Mouse (Mus musculus): ENCODE results near the gene Cfap97. TPM values are rescaled to one million over a fixed set of nuclear protein-coding genes. Genes with fewer than 3 reads are reported as not detected.
"Not testable (repeated sequence)": the region's sequence is repeated elsewhere in the genome, so short reads cannot be mapped to it uniquely, and the experiment has no call there.

Cfap97 gene
- polyA plus RNA-seq, 1 experiment from 2014 or later: 21.3 TPM

- Histone ChIP-seq H3K9ac (peak within 1 kb of the TSS; percentile 97), H3K9me3 (no peaks in the 10 kb centered on the region), H3K4me2 (peak within 1 kb of the TSS; percentile 92), H3K27me3 (no peaks in the 10 kb centered on the region), H3K4me1 (replicated peaks) (peaks cover 53% of the 10 kb centered on the region), H3K36me3 (peaks cover 34% of the 10 kb centered on the region), H3K27ac (replicated peaks) (peak within 1 kb of the TSS; percentile 99), H3K4me3 (peak within 1 kb of the TSS; percentile 92)
- under 1% methylated on average over 77 of the region's 84 CpGs for WGBS
- ATAC-seq (ENCODE audit: low FRiP score, low read depth): peak; percentile 98
These were observed 59.1 kb downstream of the Cfap97 start, which contains the start of gene Slc25a4 for GRCm38 (mm10) chr8:46210404-46211315. Slc25a4 (minus strand) TSS chr8:46211284.

DNA sequence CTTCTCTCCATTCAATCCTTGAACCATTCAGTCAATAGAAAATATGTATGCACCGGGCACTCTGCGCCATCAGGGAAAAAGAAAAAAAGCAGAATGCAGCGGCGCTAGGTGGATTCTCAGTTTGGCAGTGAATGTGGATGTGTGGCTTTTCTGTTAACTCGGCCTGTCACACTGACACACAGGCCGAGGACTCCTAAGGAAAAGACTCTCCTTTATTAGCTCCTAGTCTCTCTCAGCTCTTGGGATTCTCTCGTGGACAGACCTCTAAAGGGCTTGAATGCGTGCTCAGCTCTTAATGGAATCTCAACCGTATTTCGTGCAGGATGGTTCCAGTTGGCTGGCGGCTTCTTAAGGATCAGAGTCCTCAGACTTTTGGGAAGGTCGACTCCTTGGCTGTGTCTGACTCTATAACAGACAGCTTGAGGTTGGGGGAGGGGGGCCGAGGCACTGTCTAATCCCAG, 60.1 kb downstream of the Cfap97 start:
- Histone ChIP-seq H3K4me1 (replicated peaks) (peaks cover 49% of the 10 kb centered on the region), H3K9me3 (no peaks in the 10 kb centered on the region), H3K27ac (replicated peaks) (peak overlapping the region; percentile 99), H3K36me3 (peaks cover 25% of the 10 kb centered on the region), H3K9ac (peak overlapping the region; percentile 97), H3K4me2 (peak overlapping the region; percentile 92), H3K27me3 (no peaks in the 10 kb centered on the region), H3K4me3 (peak overlapping the region; percentile 92)
- WGBS: 4% methylated on average over 13 of the region's 13 CpGs
- ATAC-seq (ENCODE audit: low FRiP score, low read depth): no peak

DNA sequence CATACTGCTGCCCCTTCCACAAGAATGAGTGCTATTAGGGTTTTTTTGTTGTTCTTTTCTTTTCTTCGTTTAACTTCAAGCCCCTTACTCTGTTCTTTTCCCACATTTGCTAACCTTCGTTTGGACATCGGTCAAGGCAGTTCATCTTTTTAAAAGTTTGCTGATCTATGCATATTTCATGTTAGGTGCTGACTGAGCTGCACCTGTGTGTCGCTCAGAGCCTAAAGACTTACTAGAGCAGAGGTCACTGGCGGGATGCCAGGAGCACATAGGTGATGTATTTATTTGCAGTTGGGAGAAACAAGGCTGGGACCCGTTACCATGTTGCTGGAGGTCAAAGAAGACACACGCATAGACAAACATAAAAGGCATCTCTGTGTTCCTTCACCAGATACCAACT, 60.6 kb downstream of the Cfap97 start:
- peak overlapping the region; percentile 97; the same call in 1 of the 2 replicates for H3K9ac ChIP-seq
- ATAC-seq (ENCODE audit: low FRiP score, low read depth): no peak
- H3K4me2 ChIP-seq: no peak overlapping the region
- H3K4me3 ChIP-seq: no peak overlapping the region
- H3K9me3 ChIP-seq: no peaks in the 10 kb centered on the region
- H3K36me3 ChIP-seq: peaks cover 21% of the 10 kb centered on the region
- WGBS: 45% methylated on average over 7 of the region's 7 CpGs
- H3K4me1 ChIP-seq (replicated peaks): peaks cover 50% of the 10 kb centered on the region
- H3K27me3 ChIP-seq: no peaks in the 10 kb centered on the region
- H3K27ac ChIP-seq (replicated peaks): no peak overlapping the region

GRCm38 (mm10) chr8:46213971-46214480, 62.5 kb downstream of the Cfap97 start:
- no peak overlapping the region for H3K4me2 ChIP-seq
- 13% methylated on average over 2 of the region's 2 CpGs for WGBS
- H3K9me3 ChIP-seq: no peaks in the 10 kb centered on the region
- H3K4me3 ChIP-seq: no peak overlapping the region
- no peak overlapping the region for H3K27ac ChIP-seq (replicated peaks)
- peaks cover 3% of the 10 kb centered on the region; the same call in 1 of the 2 replicates for H3K36me3 ChIP-seq
- H3K27me3 ChIP-seq: no peaks in the 10 kb centered on the region
- H3K4me1 ChIP-seq (replicated peaks): peaks cover 34% of the 10 kb centered on the region
- ATAC-seq (ENCODE audit: low FRiP score, low read depth): no peak
- no peak overlapping the region for H3K9ac ChIP-seq

DNA sequence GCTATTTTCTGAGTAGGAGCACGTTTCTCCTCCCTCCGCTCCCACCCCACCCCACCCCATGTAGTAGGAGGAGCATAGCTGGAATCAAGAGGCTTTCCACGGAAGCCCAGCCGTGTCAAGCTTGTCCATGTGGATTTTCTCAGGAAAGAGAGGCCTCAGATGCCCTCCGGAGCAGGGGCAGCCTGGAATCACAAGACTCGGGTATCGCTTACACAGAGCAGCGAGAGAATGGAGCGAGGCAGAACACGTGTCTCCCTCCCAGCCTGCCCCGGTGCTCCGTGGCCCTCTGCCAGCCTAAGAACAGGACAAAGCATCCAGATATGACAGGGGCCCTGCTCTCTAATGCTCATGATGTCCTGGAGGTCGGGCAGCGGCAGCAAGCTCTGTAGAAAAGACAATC, 65.3 kb downstream of the Cfap97 start:
- H3K36me3 ChIP-seq: no peaks in the 10 kb centered on the region
- peak; percentile 87 for ATAC-seq (ENCODE audit: low FRiP score, low read depth)
- H3K4me3 ChIP-seq: peak overlapping the region; percentile 43
- H3K27ac ChIP-seq (replicated peaks): peak overlapping the region; percentile 83
- H3K9ac ChIP-seq: peak overlapping the region; percentile 58
- peaks cover 13% of the 10 kb centered on the region for H3K4me1 ChIP-seq (replicated peaks)
- no peaks in the 10 kb centered on the region for H3K9me3 ChIP-seq
- H3K4me2 ChIP-seq: peak overlapping the region; percentile 79
- under 1% methylated on average over 14 of the region's 14 CpGs for WGBS
- H3K27me3 ChIP-seq: no peaks in the 10 kb centered on the region

- H3K4me1 ChIP-seq (replicated peaks): peaks cover 6% of the 10 kb centered on the region
- H3K27me3 ChIP-seq: no peaks in the 10 kb centered on the region
- no peaks in the 10 kb centered on the region for H3K36me3 ChIP-seq
- no peak overlapping the region for H3K27ac ChIP-seq (replicated peaks)
- 71% methylated on average over 3 of the region's 3 CpGs for WGBS
- no peaks in the 10 kb centered on the region for H3K9me3 ChIP-seq
- ATAC-seq (ENCODE audit: low FRiP score, low read depth): no peak
- H3K9ac ChIP-seq: no peak overlapping the region
- no peak overlapping the region for H3K4me3 ChIP-seq
- no peak overlapping the region for H3K4me2 ChIP-seq
These were observed 69.0 kb downstream of the Cfap97 start for GRCm38 (mm10) chr8:46220566-46220965.

- no peak for ATAC-seq (ENCODE audit: low FRiP score, low read depth)
- H3K4me2 ChIP-seq: no peak overlapping the region
- no peak overlapping the region for H3K27ac ChIP-seq (replicated peaks)
- no peaks in the 10 kb centered on the region for H3K36me3 ChIP-seq
- whole genome bisulfite sequencing: 76% methylated on average over 3 of the region's 3 CpGs
- H3K4me3 ChIP-seq: no peak overlapping the region
- no peaks in the 10 kb centered on the region for H3K4me1 ChIP-seq (replicated peaks)
- H3K27me3 ChIP-seq: no peaks in the 10 kb centered on the region
- no peak overlapping the region for H3K9ac ChIP-seq
- no peaks in the 10 kb centered on the region for H3K9me3 ChIP-seq
These were observed 73.9 kb downstream of the Cfap97 start for GRCm38 (mm10) chr8:46225501-46225900.

DNA sequence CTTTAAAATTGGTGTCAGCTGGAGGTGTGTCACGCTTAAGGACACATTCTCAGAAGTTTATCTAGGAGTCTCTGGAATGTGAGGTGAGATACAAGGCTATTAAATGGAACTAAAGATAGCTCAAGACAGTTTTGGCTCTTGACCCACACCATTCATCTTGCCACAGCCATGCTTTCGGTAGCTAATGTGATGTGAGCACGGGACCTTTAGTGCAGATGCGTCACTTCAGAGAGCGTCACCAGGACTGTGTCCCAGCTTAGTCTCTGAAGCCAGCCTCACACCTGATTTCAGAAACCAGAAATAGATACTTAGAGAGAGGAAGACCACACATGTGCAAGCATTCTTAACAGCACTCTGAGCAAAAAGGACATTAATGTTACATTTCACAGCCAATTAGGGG, 75.1 kb downstream of the Cfap97 start:
- Histone ChIP-seq H3K4me3 (no peak overlapping the region), H3K4me2 (no peak overlapping the region), H3K9ac (no peak overlapping the region), H3K36me3 (no peaks in the 10 kb centered on the region), H3K4me1 (replicated peaks) (no peaks in the 10 kb centered on the region), H3K9me3 (no peaks in the 10 kb centered on the region), H3K27me3 (no peaks in the 10 kb centered on the region), H3K27ac (replicated peaks) (no peak overlapping the region)
- ATAC-seq (ENCODE audit: low FRiP score, low read depth): no peak
- WGBS: 85% methylated on average over 5 of the region's 5 CpGs

DNA sequence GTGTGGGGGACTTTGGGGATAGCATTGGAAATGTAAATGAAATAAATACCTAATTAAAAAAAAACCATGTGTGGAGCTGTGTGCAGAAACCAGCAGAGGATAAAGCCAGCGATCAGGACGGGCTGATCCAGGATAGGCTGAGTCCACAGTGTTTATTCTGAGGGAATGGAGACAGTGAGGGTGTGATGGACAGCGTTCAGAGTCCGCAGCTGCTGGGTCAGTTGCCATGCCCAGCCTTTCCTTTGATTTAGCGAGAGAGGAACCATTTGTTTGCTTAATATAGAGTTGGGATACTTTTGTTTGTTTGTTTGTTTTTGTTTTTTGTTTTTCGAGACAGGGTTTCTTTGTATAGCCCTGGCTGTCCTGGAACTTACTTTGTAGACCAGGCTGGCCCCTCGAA, 80.4 kb downstream of the Cfap97 start:
- H3K9me3 ChIP-seq, H3K4me2 ChIP-seq, H3K36me3 ChIP-seq: not testable (repeated sequence)

DNA sequence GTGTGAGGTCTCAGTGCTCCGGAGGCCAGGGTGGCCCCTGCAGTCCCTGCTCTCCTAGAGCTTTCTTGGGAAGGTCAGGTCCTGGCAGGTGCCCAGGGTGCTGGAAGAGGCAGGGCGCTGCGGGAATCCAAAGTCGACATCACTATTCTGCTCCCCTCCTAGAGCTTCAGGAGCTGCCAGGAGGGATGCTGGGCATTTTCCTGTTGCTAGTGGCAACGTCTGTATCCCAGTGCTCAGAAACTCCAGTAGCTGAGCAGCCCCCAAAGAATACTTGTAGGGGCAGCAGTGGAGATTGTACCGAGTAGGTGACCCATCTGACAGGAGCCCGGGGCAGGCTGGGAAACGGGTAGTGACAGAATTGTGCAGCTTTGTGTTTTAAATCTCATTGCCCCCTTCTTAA, 81.2 kb downstream of the Cfap97 start:
- Histone ChIP-seq H3K9ac (no peak overlapping the region), H3K27ac (replicated peaks) (no peak overlapping the region), H3K9me3 (no peaks in the 10 kb centered on the region), H3K36me3 (no peaks in the 10 kb centered on the region), H3K27me3 (0 out of 2 replicates have a peak, but pooled peaks cover 3% of the 10 kb centered on the region), H3K4me2 (no peak overlapping the region), H3K4me3 (no peak overlapping the region), H3K4me1 (replicated peaks) (no peaks in the 10 kb centered on the region)
- ATAC-seq (ENCODE audit: low FRiP score, low read depth): peak; percentile 6; the same call in 1 of the 2 replicates
- WGBS: 47% methylated on average over 8 of the region's 8 CpGs

More for the DNA sequence above, 80.4 kb downstream of the Cfap97 start:
- not testable (repeated sequence) for H3K9ac ChIP-seq; H3K27ac ChIP-seq (replicated peaks); ATAC-seq (ENCODE audit: low FRiP score, low read depth); H3K4me3 ChIP-seq; H3K4me1 ChIP-seq (replicated peaks); H3K27me3 ChIP-seq
- 80% methylated on average over 7 of the region's 7 CpGs for WGBS

DNA sequence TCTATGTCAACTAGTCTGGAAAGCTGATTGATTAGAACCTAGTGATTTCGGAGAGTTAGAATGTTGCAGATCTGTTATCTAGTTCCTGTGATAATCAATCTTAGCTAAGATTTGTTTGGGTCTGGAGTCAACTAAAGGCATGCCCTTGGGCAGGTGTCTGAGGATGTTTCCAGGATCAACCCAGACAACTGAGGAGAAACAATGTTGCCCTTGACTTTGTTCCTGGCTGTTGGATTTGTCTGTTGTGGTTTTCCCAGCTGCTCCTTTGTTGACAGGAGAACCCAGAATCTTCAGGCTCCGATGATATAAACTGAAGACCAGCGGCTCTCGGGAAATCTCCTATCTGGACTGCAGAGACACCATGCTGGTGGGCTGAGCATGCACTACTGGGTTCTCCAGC, 83.2 kb downstream of the Cfap97 start:
- no peak overlapping the region for H3K4me3 ChIP-seq
- H3K36me3 ChIP-seq: no peaks in the 10 kb centered on the region
- no peak overlapping the region for H3K4me2 ChIP-seq
- peaks cover 6% of the 10 kb centered on the region; the same call in 1 of the 2 replicates for H3K27me3 ChIP-seq
- H3K4me1 ChIP-seq (replicated peaks): no peaks in the 10 kb centered on the region
- no peak for ATAC-seq (ENCODE audit: low FRiP score, low read depth)
- no peak overlapping the region for H3K27ac ChIP-seq (replicated peaks)
- 85% methylated on average over 4 of the region's 4 CpGs for WGBS
- H3K9me3 ChIP-seq: no peaks in the 10 kb centered on the region
- H3K9ac ChIP-seq: no peak overlapping the region
